Mouse (Mus musculus): ENCODE results near the gene Ass1.
A peak's percentile ranks its signal among the peaks of the same experiment; 100 is the strongest.

Ass1 gene

GRCm38 (mm10) chr2:31490556-31490955, 20.5 kb downstream of the Ass1 start:
- no peak for DNase-seq

- DNase-seq, result no peak
Measured at GRCm38 (mm10) chr2:31492308-31492707, 22.3 kb downstream of the Ass1 start.

- no peak for DNase-seq
Measured at GRCm38 (mm10) chr2:31493243-31493642, 23.2 kb downstream of the Ass1 start.

GRCm38 (mm10) chr2:31494315-31494714, 24.3 kb downstream of the Ass1 start:
- peak; percentile 16 for DNase-seq

- DNase-seq, result no peak
Measured at GRCm38 (mm10) chr2:31495046-31495476, 25.1 kb downstream of the Ass1 start.

GRCm38 (mm10) chr2:31496141-31496540, 26.1 kb downstream of the Ass1 start:
- DNase-seq, result no peak

GRCm38 (mm10) chr2:31497113-31497512, 27.1 kb downstream of the Ass1 start:
- DNase-seq, result no peak

GRCm38 (mm10) chr2:31497635-31498034, 27.6 kb downstream of the Ass1 start:
- DNase-seq, result no peak

- DNase-seq, result peak; percentile 27
Measured at GRCm38 (mm10) chr2:31499327-31500291, 29.6 kb downstream of the Ass1 start.

GRCm38 (mm10) chr2:31500292-31501204, 30.5 kb downstream of the Ass1 start:
- no peak for DNase-seq

GRCm38 (mm10) chr2:31501448-31502130, 31.6 kb downstream of the Ass1 start:
- peak; percentile 42 for DNase-seq

- no peak for DNase-seq
Measured at GRCm38 (mm10) chr2:31502616-31503522, 32.9 kb downstream of the Ass1 start.

GRCm38 (mm10) chr2:31505472-31505871, 35.5 kb downstream of the Ass1 start:
- DNase-seq, result no peak

GRCm38 (mm10) chr2:31508851-31509250, 38.8 kb downstream of the Ass1 start:
- no peak for DNase-seq

GRCm38 (mm10) chr2:31511316-31511715, 41.3 kb downstream of the Ass1 start:
- DNase-seq, result no peak

- no peak for DNase-seq
Measured at GRCm38 (mm10) chr2:31516557-31516956, 46.5 kb downstream of the Ass1 start.

- DNase-seq, result no peak
Measured at GRCm38 (mm10) chr2:31521800-31522335, 51.9 kb downstream of the Ass1 start.

GRCm38 (mm10) chr2:31524641-31525040, 54.6 kb downstream of the Ass1 start:
- no peak for DNase-seq

GRCm38 (mm10) chr2:31525778-31526177, 55.8 kb downstream of the Ass1 start:
- no peak for DNase-seq

- DNase-seq, result no peak
Measured at GRCm38 (mm10) chr2:31530201-31530600, 60.2 kb downstream of the Ass1 start.

- peak; percentile 32 for DNase-seq
Measured at GRCm38 (mm10) chr2:31537054-31537453, 67.0 kb downstream of the Ass1 start.
